Mouse (Mus musculus): Measurements from ENCODE around the gene Nol6. TPM values are rescaled to one million over a fixed set of nuclear protein-coding genes. Genes with fewer than 3 reads are reported as not detected.
A peak's percentile ranks its signal among the peaks of the same experiment; 100 is the strongest.

Gene Nol6
- total RNA-seq, 2 experiments from 2014 or later: 14.8 to 15.8 TPM

- peak; percentile 65 to 68 for DNase-seq
- intact Hi-C loops (cut with DNase I): loop anchor here (1.0 to 5.0 kb wide), 3 partner anchors 37 to 263 kb away; no protein-coding TSS in a partner anchor
Observed at GRCm38 (mm10) chr4:41129406-41129805, 5.2 kb upstream of the Nol6 start.

GRCm38 (mm10) chr4:41118706-41119292 is 5.5 kb downstream of the Nol6 start:
- peak; percentile 58 to 76 for DNase-seq
- intact Hi-C loops (cut with DNase I): loop anchor here (1.0 kb wide), 1 partner anchor 68 kb away; no protein-coding TSS in a partner anchor

- intact Hi-C loops (cut with DNase I): no loop called here
- DNase-seq: no peak
Observed at GRCm38 (mm10) chr4:41116817-41117216, 7.4 kb downstream of the Nol6 start.

GRCm38 (mm10) chr4:41115793-41116192 is 8.5 kb downstream of the Nol6 start:
- no peak for DNase-seq
- intact Hi-C loops (cut with DNase I): no loop called here

GRCm38 (mm10) chr4:41115074-41115473 is 9.2 kb downstream of the Nol6 start:
- no peak for DNase-seq
- intact Hi-C loops (cut with DNase I): no loop called here

GRCm38 (mm10) chr4:41114358-41115070 is 9.7 kb downstream of the Nol6 start:
- intact Hi-C loops (cut with DNase I): no loop called here
- no peak for DNase-seq

GRCm38 (mm10) chr4:41108717-41109425 is 15.4 kb downstream of the Nol6 start:
- intact Hi-C loops (cut with DNase I): no loop called here
- DNase-seq: no peak

GRCm38 (mm10) chr4:41107440-41107839 is 16.8 kb downstream of the Nol6 start:
- no peak for DNase-seq
- intact Hi-C loops (cut with DNase I): no loop called here

- intact Hi-C loops (cut with DNase I): no loop called here
- no peak for DNase-seq
Observed at GRCm38 (mm10) chr4:41102901-41103300, 21.4 kb downstream of the Nol6 start.

GRCm38 (mm10) chr4:41100986-41101385 is 23.3 kb downstream of the Nol6 start:
- intact Hi-C loops (cut with DNase I): no loop called here
- no peak for DNase-seq

GRCm38 (mm10) chr4:41098577-41098951 is 25.7 kb downstream of the Nol6 start:
- intact Hi-C loops (cut with DNase I): no loop called here

GRCm38 (mm10) chr4:41097871-41098576 is 26.2 kb downstream of the Nol6 start, which contains the start of gene Aqp3:
Gene Aqp3 (minus strand): TSS chr4:41098183.
- intact Hi-C loops (cut with DNase I): no loop called here
- peak; percentile 10 to 11 for DNase-seq

More at GRCm38 (mm10) chr4:41098577-41098951, 25.7 kb downstream of the Nol6 start:
- DNase-seq: no peak

GRCm38 (mm10) chr4:41097381-41097780 is 26.9 kb downstream of the Nol6 start:
- no peak for DNase-seq
- intact Hi-C loops (cut with DNase I): no loop called here

GRCm38 (mm10) chr4:41096794-41097193 is 27.5 kb downstream of the Nol6 start:
- intact Hi-C loops (cut with DNase I): no loop called here
- no peak for DNase-seq

- DNase-seq: no peak
- intact Hi-C loops (cut with DNase I): no loop called here
Observed at GRCm38 (mm10) chr4:41096169-41096568, 28.1 kb downstream of the Nol6 start.

GRCm38 (mm10) chr4:41094361-41094760 is 29.9 kb downstream of the Nol6 start:
- intact Hi-C loops (cut with DNase I): no loop called here
- DNase-seq: no peak

GRCm38 (mm10) chr4:41092958-41093357 is 31.3 kb downstream of the Nol6 start:
- intact Hi-C loops (cut with DNase I): no loop called here
- DNase-seq: no peak

GRCm38 (mm10) chr4:41091391-41091790 is 32.9 kb downstream of the Nol6 start:
- DNase-seq: no peak
- intact Hi-C loops (cut with DNase I): no loop called here

GRCm38 (mm10) chr4:41089705-41090104 is 34.5 kb downstream of the Nol6 start:
- intact Hi-C loops (cut with DNase I): no loop called here
- DNase-seq: no peak

GRCm38 (mm10) chr4:41089189-41089588 is 35.1 kb downstream of the Nol6 start:
- intact Hi-C loops (cut with DNase I): no loop called here
- DNase-seq: no peak
